Mouse (Mus musculus) left cerebral cortex, adult 8-10 months (tissue): ENCODE measurements at regions not wholly inside any gene's neighbourhood (a gene's known extent, or its start where the extent isn't known, plus 50 kb on each side); places are given as distances from the start of the nearest gene placed in this dataset.

Source experiments
- DNase-seq, 2 experiments: peaks; one replicate each; pipeline ENCODE4 v3.0.0; 2022; ENCODE audit warnings: low spot score in 2 of 2

DNA sequence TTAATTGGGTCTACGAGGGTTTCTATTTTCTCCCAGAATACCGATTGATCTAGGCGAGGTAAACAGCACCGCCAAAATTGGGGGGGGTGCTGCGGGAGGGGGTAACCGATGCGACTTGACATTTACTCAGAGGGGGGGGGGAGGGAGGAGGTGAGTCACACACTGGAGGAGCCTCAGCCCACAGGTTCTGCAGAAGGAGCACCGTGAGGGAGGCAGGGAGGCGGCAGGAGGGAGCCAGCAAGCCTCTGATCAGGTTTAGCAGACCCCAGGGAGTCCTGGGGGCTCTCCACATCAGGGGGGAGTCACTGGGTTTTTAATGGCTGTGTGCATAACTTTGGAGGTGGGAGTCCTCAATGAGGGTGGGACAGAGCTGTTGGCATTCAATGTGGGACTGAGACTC lies 51.3 kb upstream of the Ier5l start:
- peak in 1 of 2 experiments; percentile 50 for DNase-seq

DNA sequence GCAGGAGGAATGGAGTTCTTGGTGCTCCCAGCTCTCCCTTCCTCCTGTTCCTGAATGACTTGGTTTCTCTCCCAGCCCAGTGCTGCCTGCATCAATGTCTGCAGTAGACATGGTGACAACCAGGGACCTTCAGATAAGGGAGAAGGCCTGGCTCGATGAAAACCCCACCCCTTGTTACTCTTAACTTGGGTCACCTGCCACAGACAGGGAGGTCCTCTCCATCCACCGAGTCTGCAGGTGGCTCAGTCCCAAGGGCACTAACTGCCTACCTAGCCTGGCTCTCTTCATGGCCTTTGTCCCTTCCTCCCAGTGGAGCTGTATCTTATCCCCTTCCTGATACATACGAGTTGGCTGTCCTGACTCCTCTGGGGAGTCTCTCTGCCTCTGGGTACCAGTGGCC lies 51.8 kb upstream of the Ier5l start:
- no peak for DNase-seq

GRCm38 (mm10) chr2:30527495-30527894 lies 53.5 kb upstream of the Ier5l start:
- DNase-seq = no peak

GRCm38 (mm10) chr2:30532948-30533347 lies 58.9 kb upstream of the Ier5l start:
- no peak for DNase-seq

- no peak for DNase-seq
These were observed 59.3 kb upstream of the Ier5l start for GRCm38 (mm10) chr2:30533367-30533766.

DNA sequence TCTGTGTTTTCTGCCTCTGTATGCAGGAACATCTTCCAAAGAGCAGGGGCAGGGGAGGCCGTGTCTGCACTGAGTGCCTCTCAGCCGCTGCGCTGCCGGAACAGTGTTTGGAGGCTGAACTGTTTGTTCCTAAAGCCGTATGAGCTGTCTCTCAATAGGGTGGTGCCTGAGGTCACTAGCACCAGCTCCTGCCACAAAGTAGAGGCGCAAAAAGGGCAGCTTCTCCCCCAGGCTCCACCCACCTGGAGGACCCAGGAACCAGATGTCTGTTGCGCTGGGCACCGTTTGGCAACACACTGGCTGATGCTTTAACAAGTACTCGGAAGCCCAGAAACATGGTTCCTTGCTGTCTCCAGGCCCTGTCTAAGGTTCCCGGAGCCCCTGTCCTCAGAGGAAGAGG lies 60.4 kb upstream of the Cstad start:
- no peak for DNase-seq

GRCm38 (mm10) chr2:30539305-30539704 lies 55.5 kb upstream of the Cstad start:
- DNase-seq = no peak

- DNase-seq = no peak
These were observed 53.3 kb upstream of the Cstad start for GRCm38 (mm10) chr2:30541541-30541940.

DNA sequence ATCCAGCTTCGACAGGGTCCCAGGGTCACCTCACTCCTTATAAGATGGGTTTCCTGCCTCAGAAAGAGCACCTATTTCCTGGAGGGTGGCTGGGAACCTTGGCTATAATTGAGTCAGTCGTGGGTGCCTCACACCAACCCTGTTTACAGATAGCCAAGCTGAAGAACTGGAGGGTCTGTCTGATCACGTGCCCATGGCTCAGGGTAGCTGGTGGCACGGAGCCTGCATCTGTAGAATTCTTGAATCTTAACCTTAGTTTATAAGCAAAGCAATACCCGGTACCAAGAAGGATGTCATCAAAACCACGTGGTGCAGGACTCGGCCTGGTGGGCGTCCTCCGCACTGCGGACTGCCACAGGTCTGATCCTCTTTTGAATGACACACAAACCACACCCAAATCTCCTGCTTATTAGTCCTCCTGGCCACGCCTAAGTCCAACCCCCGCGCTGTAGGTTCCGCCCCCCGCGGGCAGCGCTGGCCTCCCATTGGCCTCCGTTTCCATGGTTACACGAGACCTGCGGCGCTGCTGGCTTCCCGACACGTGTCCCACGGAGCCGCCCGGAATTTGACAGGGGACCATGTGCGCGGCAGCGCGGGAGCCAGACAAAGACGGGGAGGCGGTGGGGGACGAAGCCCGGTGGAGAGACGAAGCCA lies 49.9 kb upstream of the Cstad start:
- DNase-seq = peak; percentile 78 to 97
